Mouse (Mus musculus) embryonic facial prominence, embryonic 12.5 days (tissue): ENCODE measurements around the gene Atxn7l1. TPM values are rescaled to one million over a fixed set of nuclear protein-coding genes. Genes with fewer than 3 reads are reported as not detected.

ENCODE experiments used
- ATAC-seq: fragments of 200-750 bp; cut with Nextera tagmentation; 2 replicates; pipeline ENCODE4 v1.8.0; 2017; ENCODE audit not compliant: insufficient number of reproducible peaks, insufficient read depth, low FRiP score, low TSS enrichment
- H3K27ac ChIP-seq: fragments of 300-500 bp; sonication (generic); 2 replicates; pipeline ENCODE4 v1.5.1; 2016; ENCODE audit warnings: mild to moderate bottlenecking
- H3K27me3 ChIP-seq: fragments of 300-500 bp; sonication (generic); 2 replicates; pipeline ENCODE4 v1.6.1; 2016; ENCODE audit warnings: mild to moderate bottlenecking, moderate library complexity
- H3K36me3 ChIP-seq: fragments of 300-500 bp; sonication (generic); 2 replicates; pipeline ENCODE4 v1.6.1; 2016; ENCODE audit warnings: mild to moderate bottlenecking
- H3K4me1 ChIP-seq: fragments of 300-500 bp; sonication (generic); 2 replicates; pipeline ENCODE4 v1.6.1; 2016
- H3K4me2 ChIP-seq: fragments of 300-500 bp; sonication (generic); replicated peaks from 2 replicates; pipeline ENCODE4 v1.6.1; 2016; ENCODE audit warnings: mild to moderate bottlenecking, moderate library complexity
- H3K4me3 ChIP-seq: fragments of 300-500 bp; sonication (generic); 2 replicates; pipeline ENCODE4 v1.5.1; 2016; ENCODE audit warnings: mild to moderate bottlenecking
- H3K9ac ChIP-seq: fragments of 300-500 bp; sonication (generic); 2 replicates; pipeline ENCODE4 v1.6.1; 2016; ENCODE audit warnings: mild to moderate bottlenecking, moderate library complexity
- H3K9me3 ChIP-seq: fragments of 300-500 bp; sonication (generic); 2 replicates; pipeline ENCODE4 v1.6.1; 2016; ENCODE audit warnings: mild to moderate bottlenecking, moderate library complexity
- WGBS: fragments of 180-500 bp; shearing (Covaris S2); methylation state at CpG from one replicate; pipeline ENCODE4 v1.1.7; 2016; 5-methylcytosine and 5-hydroxymethylcytosine counted together
- polyA plus RNA-seq: library from polyadenylated mRNA; unstranded; fragments of >200 nt; fragmentation: Nextera tagmentation; extraction: Ambion mirVana; gene quantifications from 2 replicates; pipeline ENCODE4 v1.2.1, GENCODE M21; 2016

The Atxn7l1 gene
- polyA plus RNA-seq, 1 experiment from 2014 or later, result 10.9 TPM

GRCm38 (mm10) chr12:33336561-33337125 lies 189.2 kb downstream of the Atxn7l1 start:
- H3K9me3 ChIP-seq, result no peaks in the 10 kb centered on the region
- H3K36me3 ChIP-seq, result no peaks in the 10 kb centered on the region
- 67% methylated on average over 10 of the region's 10 CpGs for WGBS
- H3K27ac ChIP-seq, result no peak overlapping the region
- H3K4me3 ChIP-seq, result no peak overlapping the region
- H3K9ac ChIP-seq, result no peak overlapping the region
- no peak overlapping the region for H3K4me2 ChIP-seq
- no peak for ATAC-seq
- no peaks in the 10 kb centered on the region for H3K27me3 ChIP-seq
- H3K4me1 ChIP-seq, result no peaks in the 10 kb centered on the region

- Histone ChIP-seq H3K9me3 (no peaks in the 10 kb centered on the region), H3K27ac (no peak overlapping the region), H3K27me3 (no peaks in the 10 kb centered on the region), H3K4me2 (no peak overlapping the region), H3K4me3 (no peak overlapping the region), H3K4me1 (no peaks in the 10 kb centered on the region), H3K36me3 (no peaks in the 10 kb centered on the region), H3K9ac (no peak overlapping the region)
- WGBS, result 76% methylated on average over 4 of the region's 4 CpGs
- ATAC-seq, result no peak
Measured at GRCm38 (mm10) chr12:33337289-33337688, 189.8 kb downstream of the Atxn7l1 start.

DNA sequence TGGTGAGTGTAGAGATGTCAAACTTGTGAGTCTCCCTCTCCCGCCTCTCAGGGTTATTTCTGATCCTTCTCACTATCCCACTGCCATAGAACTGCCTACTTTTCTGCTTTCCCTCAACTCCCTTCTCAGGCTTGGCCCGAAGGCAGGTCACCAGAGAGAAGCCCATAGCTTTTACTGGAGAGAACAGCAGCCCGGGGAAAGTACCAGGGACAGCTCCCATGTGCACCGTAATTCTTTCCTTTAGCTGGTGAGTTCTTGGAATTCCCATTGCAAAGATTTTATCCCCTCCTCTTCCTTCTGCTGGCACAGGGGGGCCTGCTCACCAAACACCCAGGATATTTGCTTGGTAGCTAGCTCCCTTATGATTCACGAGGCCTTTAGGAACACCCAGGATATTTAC lies 190.7 kb downstream of the Atxn7l1 start:
- no peaks in the 10 kb centered on the region for H3K36me3 ChIP-seq
- no peaks in the 10 kb centered on the region for H3K9me3 ChIP-seq
- no peaks in the 10 kb centered on the region for H3K4me1 ChIP-seq
- H3K27ac ChIP-seq, result no peak overlapping the region
- H3K9ac ChIP-seq, result no peak overlapping the region
- no peak for ATAC-seq
- peaks cover under 1% of the 10 kb centered on the region; the same call in 1 of the 2 replicates for H3K27me3 ChIP-seq
- H3K4me2 ChIP-seq, result no peak overlapping the region
- no peak overlapping the region for H3K4me3 ChIP-seq
- 26% methylated on average over 5 of the region's 5 CpGs for WGBS

- 68% methylated on average over 4 of the region's 4 CpGs for WGBS
- ATAC-seq, result no peak
- H3K27ac ChIP-seq, result no peak overlapping the region
- no peak overlapping the region for H3K4me3 ChIP-seq
- H3K36me3 ChIP-seq, result no peaks in the 10 kb centered on the region
- no peaks in the 10 kb centered on the region for H3K9me3 ChIP-seq
- H3K4me1 ChIP-seq, result peaks cover 1% of the 10 kb centered on the region
- peaks cover 7% of the 10 kb centered on the region for H3K27me3 ChIP-seq
- no peak overlapping the region for H3K9ac ChIP-seq
- H3K4me2 ChIP-seq, result no peak overlapping the region
Measured at GRCm38 (mm10) chr12:33339822-33340221, 192.3 kb downstream of the Atxn7l1 start.

DNA sequence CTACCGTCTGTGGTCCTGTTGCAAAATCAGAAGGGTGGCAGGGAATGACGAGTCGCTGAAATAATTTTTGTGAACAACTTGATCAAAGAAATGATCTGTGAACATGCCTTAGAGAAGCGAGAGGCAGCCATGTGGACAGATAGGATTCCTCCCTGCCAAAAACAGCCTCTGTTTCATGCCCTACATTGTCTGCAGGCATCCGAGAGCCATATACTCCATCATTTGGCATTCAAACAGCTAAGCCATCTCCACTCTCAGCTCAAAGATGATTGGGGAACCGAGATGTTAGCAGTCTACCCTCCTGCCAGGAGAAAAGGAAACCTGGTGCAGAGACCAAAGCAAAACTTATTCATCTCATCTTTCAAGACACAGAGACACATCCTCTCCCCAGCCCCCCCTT lies 193.2 kb downstream of the Atxn7l1 start:
- Histone ChIP-seq H3K36me3 (no peaks in the 10 kb centered on the region), H3K27ac (no peak overlapping the region), H3K9me3 (no peaks in the 10 kb centered on the region), H3K4me3 (no peak overlapping the region), H3K9ac (no peak overlapping the region), H3K4me2 (no peak overlapping the region), H3K27me3 (peaks cover 10% of the 10 kb centered on the region), H3K4me1 (peaks cover 10% of the 10 kb centered on the region)
- ATAC-seq, result no peak
- WGBS, result 81% methylated on average over 6 of the region's 6 CpGs

GRCm38 (mm10) chr12:33341351-33341892 lies 193.9 kb downstream of the Atxn7l1 start:
- Histone ChIP-seq H3K4me3 (no peak overlapping the region), H3K27ac (no peak overlapping the region), H3K4me2 (no peak overlapping the region), H3K9ac (no peak overlapping the region), H3K27me3 (peaks cover 10% of the 10 kb centered on the region), H3K36me3 (no peaks in the 10 kb centered on the region), H3K4me1 (peaks cover 17% of the 10 kb centered on the region), H3K9me3 (no peaks in the 10 kb centered on the region)
- 74% methylated on average over 17 of the region's 17 CpGs for WGBS
- no peak for ATAC-seq

DNA sequence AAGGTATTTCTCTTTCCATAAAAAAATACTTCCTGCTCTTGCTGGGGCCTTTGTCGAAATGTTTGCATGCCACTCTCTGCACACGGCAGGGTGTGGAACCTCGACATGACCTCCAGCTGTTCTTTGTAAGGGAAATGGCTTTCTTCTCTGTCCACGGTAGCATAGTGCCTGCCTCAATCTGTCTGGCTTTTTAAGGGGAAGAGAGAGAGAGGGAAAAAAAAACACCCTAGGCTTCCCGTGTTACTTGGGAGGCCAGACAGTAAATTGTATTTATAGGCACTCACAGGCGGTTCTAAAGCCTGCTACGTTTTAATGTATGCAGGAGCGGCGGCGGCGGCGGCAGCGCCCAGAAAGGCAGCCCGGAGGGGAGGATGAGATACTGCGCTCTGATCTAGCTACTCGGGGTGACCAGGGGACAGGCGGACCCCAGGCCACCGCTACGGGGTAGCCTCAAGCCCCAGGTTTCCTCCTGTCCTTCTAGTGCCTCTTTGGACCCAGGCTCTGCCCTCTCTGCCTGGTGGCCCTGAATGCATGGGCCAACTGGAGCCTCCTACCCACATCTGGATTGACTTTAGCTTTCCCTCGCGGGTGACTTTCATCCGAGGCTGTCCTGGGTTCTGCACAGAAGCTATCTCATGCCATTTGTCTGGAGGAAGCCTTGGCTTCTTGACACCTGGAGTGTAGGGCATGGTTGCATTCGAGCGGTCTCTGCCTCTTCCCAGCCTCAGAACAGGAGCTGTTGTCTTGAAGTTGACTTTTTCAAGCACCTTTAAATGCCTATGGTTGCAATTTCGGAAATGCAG lies 197.7 kb downstream of the Atxn7l1 start:
- no peak overlapping the region for H3K4me3 ChIP-seq

GRCm38 (mm10) chr12:33345773-33346435 lies 198.4 kb downstream of the Atxn7l1 start:
- H3K9me3 ChIP-seq, result no peaks in the 10 kb centered on the region
- peak overlapping the region; percentile 48 for H3K4me2 ChIP-seq
- H3K27me3 ChIP-seq, result peaks cover 10% of the 10 kb centered on the region
- peaks cover 17% of the 10 kb centered on the region for H3K4me1 ChIP-seq
- ATAC-seq, result 0 out of 2 replicates have a peak, but pooled peaks have one; percentile 43
- 15% methylated on average over 23 of the region's 23 CpGs for WGBS
- H3K9ac ChIP-seq, result no peak overlapping the region
- H3K27ac ChIP-seq, result 0 out of 2 replicates have a peak overlapping the region, but pooled peaks have one; percentile 36
- H3K36me3 ChIP-seq, result 0 out of 2 replicates have a peak, but pooled peaks cover 3% of the 10 kb centered on the region
- H3K4me3 ChIP-seq, result no peak overlapping the region

More for the DNA sequence above, 197.7 kb downstream of the Atxn7l1 start:
- 5% methylated on average over 25 of the region's 25 CpGs for WGBS
- Histone ChIP-seq H3K9me3 (no peaks in the 10 kb centered on the region), H3K27me3 (peaks cover 10% of the 10 kb centered on the region), H3K4me1 (peaks cover 17% of the 10 kb centered on the region), H3K4me2 (peak overlapping the region; percentile 48), H3K27ac (no peak overlapping the region), H3K9ac (no peak overlapping the region), H3K36me3 (0 out of 2 replicates have a peak, but pooled peaks cover 3% of the 10 kb centered on the region)
- no peak for ATAC-seq

- Histone ChIP-seq H3K36me3 (0 out of 2 replicates have a peak, but pooled peaks cover 3% of the 10 kb centered on the region), H3K4me1 (no peaks in the 10 kb centered on the region), H3K9me3 (no peaks in the 10 kb centered on the region), H3K4me2 (no peak overlapping the region), H3K4me3 (no peak overlapping the region), H3K9ac (no peak overlapping the region), H3K27me3 (no peaks in the 10 kb centered on the region), H3K27ac (no peak overlapping the region)
- WGBS, result 60% methylated on average over 4 of the region's 4 CpGs
- no peak for ATAC-seq
Measured at GRCm38 (mm10) chr12:33352671-33353070, 205.2 kb downstream of the Atxn7l1 start.

DNA sequence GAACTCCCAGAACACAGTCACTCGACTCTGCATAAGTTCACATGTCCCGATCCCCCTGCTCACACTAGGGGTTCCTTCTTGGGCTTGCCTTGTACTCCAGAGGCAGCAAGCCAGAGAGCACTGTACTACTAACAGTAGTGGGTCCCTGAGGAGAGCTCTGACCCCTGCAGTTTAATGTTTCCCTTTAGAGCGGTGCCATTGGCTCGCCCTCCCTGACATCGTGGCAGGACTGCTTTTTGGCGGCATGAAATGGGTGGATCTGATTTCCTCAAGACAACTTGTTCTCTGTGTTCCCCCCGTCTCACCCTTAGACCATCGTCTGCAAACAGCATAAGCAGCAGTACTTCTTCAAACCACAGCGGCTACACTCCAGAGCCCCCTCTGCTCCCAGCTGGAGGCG lies 210.9 kb downstream of the Atxn7l1 start:
- H3K4me1 ChIP-seq, result no peaks in the 10 kb centered on the region
- no peak for ATAC-seq
- H3K4me2 ChIP-seq, result no peak overlapping the region
- WGBS, result 82% methylated on average over 10 of the region's 10 CpGs
- no peaks in the 10 kb centered on the region for H3K36me3 ChIP-seq
- H3K9me3 ChIP-seq, result no peaks in the 10 kb centered on the region
- no peak overlapping the region for H3K4me3 ChIP-seq
- no peak overlapping the region for H3K9ac ChIP-seq
- no peak overlapping the region for H3K27ac ChIP-seq
- no peaks in the 10 kb centered on the region for H3K27me3 ChIP-seq

DNA sequence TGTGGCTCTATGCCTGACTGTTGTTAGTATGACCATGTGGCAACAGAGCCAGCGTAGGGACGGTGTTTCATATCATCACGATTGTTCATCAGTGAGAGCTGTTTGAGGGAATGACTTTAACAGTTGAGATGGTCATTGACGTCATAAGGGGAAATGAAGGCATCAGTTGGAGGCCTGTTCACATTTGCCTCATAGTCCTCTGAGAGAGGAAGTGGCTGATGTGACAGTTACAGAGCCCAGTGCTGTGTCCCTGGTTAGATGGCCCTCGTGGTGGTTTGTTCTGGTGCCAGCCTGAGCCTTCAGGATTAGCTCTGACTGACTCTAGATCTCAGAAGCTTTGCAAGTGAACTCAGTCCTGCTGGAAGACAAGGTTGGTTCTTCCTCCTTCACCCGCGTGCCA lies 211.7 kb downstream of the Atxn7l1 start:
- Histone ChIP-seq H3K27me3 (no peaks in the 10 kb centered on the region), H3K4me2 (no peak overlapping the region), H3K27ac (no peak overlapping the region), H3K9ac (no peak overlapping the region), H3K4me1 (no peaks in the 10 kb centered on the region), H3K9me3 (no peaks in the 10 kb centered on the region), H3K36me3 (no peaks in the 10 kb centered on the region), H3K4me3 (no peak overlapping the region)
- WGBS, result 88% methylated on average over 7 of the region's 7 CpGs
- ATAC-seq, result no peak
